Mouse (Mus musculus) liver, embryonic 14.5 days (tissue): Measurements from ENCODE around the gene Usp46.

Source experiments
- CTCF ChIP-seq: IDR thresholded peaks from 2 replicates; pipeline ENCODE4 v1.5.1; 2016; ENCODE audit warnings: antibody characterized with exemption, low read depth, control low read depth
- EP300 ChIP-seq: IDR thresholded peaks from 2 replicates; pipeline ENCODE4 v1.6.1; 2016; ENCODE audit warnings: antibody characterized with exemption, low read depth

- TF ChIP-seq CTCF (no peak), EP300 (no peak)
Observed at GRCm38 (mm10) chr5:74048846-74049495, 19.3 kb downstream of the Usp46 start.
